Mouse (Mus musculus) liver, adult (tissue): Measurements from ENCODE around the gene Gad1.

Experiments used
- GATA4 ChIP-seq: IDR thresholded peaks from 2 replicates; pipeline ENCODE4 v1.6.1; 2014; ENCODE audit warnings: mild to moderate bottlenecking, low read length; ENCODE audit not compliant: insufficient replicate concordance

Gene Gad1

GRCm38 (mm10) chr2:70562011-70562491 lies 9.2 kb downstream of the Gad1 start:
- no peak for TF ChIP-seq GATA4

DNA sequence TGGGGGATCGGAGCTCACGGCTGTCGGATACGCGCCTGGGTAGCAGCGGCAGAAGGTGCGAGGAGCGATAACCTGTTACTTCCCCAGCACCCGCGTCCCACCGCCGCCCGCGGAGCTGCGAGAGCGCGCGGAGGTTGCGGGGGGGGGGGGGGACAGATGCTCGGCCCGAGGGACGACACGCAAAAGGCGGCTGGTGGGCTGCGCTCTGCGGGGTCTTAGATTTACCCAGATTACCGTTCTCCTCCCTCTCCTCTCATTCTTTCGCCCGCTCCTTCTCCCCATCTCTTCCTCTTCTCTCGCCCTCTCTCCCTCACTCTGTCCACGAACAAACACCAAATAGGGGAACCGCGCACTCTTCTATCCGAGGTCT lies 9.7 kb downstream of the Gad1 start:
- no peak for TF ChIP-seq GATA4

DNA sequence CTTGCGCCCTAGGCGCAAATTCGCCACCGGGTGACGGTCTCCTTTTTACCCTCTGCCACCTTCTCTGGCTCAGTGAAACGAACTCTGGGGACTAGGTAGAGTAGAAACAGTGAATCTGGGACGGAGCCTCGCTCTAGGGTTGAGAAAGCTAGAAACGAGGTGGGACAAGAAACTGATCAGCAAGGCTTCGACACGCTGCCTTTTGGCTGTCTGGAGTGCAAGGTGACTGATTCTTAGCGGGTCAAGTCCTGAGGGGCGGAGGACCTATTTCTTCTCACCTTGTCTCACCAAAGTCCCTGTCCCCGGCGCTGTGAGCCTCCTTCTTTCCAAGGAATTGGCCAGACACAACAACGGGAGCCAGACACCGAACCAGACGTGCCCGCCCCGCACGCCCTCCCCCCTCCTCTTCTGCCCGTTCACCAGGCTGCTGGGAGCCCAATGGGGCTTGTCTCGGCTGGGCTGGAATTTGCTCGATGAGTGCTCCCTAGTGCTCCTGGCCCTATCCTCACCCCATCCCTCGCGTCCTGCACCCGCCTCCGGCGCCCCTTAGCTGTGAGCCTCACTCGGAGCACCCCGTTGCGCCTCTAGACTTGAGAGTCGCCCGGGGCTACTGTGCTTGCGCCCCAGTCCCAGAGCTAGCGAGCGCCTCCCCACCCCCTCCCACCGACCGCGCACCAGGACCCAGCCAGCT lies 10.3 kb downstream of the Gad1 start:
- TF ChIP-seq GATA4, result no peak

GRCm38 (mm10) chr2:70563721-70564645 lies 11.1 kb downstream of the Gad1 start:
- no peak for TF ChIP-seq GATA4

GRCm38 (mm10) chr2:70564646-70565315 lies 11.9 kb downstream of the Gad1 start:
- no peak for TF ChIP-seq GATA4

- TF ChIP-seq GATA4, result no peak
These were observed 13.1 kb downstream of the Gad1 start for GRCm38 (mm10) chr2:70565651-70566602.

- no peak for TF ChIP-seq GATA4
These were observed 13.7 kb downstream of the Gad1 start for GRCm38 (mm10) chr2:70566603-70566981.

DNA sequence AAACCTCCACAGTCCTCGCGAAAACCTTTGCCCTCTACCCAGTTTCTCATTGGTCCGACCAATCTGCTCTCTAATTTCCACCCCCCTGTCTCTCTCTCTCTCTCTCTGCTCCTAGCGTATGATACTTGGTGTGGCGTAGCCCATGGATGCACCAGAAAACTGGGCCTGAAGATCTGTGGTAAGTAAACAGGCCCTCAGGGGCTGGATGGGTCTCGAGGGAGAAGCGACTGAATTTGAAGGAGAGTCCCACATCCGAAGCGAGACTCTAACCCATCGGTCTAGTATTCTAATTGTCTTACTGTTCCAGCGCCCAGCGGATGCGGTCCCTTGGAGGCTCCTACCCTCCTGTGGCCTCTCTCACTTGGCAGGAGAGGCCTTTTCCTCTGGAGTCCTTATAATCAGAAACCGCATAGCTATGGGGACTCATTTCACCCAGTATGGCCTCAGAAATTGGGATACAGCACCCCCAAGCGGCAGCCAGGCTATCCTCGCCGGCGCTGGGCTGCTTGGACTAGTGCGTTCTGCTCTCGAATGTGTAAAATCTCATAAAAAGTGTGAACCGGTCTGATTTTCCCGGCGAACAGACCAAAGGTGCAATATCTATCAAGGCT lies 14.3 kb downstream of the Gad1 start:
- TF ChIP-seq GATA4, result no peak

GRCm38 (mm10) chr2:70567682-70568077 lies 14.8 kb downstream of the Gad1 start:
- no peak for TF ChIP-seq GATA4

DNA sequence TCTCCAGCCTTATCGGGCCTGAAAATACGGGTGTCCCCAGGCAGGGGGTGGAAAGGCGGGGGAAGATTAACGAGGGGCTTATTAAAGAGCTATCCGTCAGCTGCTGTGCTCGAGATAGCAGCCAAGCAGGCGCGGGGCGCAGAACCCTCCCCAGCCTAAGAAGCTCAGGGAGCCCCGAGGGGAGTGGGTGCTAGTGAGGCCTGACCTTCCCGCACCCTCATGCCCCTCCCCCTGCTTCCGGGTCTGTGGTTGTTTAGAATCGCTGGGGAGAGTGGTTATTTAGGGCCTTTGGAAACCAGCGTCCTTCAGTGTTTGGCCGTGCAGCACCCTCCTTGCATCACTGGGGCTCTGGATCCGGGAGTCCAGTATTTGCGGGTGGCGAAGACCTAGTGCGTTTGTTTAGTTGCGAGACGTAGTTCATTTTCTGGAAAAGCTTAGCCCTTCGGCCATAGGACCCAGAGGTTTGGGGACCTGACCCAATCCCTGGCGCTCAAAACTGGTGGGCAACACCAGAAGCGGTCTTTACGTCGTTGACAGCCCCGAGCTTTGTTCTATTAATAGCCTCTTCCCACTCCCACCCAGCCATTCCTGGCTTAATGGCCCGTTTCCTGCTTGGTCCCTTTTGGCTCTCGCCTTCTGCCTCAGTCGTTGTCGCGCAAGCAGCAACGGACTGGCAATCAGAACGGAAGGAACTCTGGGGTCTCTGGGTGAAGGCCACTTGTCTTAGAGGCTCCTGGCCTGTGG lies 15.5 kb downstream of the Gad1 start:
- TF ChIP-seq GATA4, result no peak

DNA sequence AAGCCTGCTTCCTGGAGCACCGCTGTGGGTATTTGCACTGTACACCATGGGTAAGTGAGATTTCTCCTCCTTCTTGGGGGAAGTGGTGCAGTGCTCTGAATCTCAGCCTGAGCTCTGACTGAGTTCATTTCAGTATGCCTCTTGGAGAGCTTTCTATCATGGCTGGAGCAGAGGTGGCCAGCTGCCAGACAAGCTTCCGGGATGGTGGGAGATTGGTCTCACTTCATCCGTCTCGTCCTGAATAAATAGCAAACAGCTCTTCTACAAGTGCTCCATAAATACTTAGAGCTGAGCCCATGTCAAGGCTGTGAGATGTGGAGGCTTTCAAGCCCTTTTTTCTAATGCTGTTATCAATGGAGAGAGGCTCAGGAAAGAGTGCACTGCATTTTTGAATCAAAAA lies 18.8 kb downstream of the Gad1 start:
- no peak for TF ChIP-seq GATA4

DNA sequence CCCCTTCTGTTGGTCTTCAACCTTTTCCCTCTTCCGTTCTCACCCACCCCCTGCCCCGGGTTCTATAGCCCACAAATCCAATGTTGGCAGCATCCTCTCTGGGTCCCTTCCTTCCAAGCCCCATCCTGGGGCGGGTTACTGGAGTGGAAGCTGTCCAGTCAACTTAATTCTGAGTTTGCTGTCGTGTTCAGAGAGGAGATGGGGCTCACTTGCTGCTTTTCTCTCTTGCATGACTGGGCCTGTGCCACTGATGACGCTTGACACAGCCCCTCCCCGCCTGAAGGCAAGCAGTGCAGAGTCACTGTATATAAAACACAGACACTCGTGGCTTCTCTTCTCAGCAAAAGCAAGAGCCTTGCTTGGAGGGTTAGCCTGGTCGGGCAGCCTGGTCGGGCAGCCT lies 19.4 kb downstream of the Gad1 start:
- no peak for TF ChIP-seq GATA4

DNA sequence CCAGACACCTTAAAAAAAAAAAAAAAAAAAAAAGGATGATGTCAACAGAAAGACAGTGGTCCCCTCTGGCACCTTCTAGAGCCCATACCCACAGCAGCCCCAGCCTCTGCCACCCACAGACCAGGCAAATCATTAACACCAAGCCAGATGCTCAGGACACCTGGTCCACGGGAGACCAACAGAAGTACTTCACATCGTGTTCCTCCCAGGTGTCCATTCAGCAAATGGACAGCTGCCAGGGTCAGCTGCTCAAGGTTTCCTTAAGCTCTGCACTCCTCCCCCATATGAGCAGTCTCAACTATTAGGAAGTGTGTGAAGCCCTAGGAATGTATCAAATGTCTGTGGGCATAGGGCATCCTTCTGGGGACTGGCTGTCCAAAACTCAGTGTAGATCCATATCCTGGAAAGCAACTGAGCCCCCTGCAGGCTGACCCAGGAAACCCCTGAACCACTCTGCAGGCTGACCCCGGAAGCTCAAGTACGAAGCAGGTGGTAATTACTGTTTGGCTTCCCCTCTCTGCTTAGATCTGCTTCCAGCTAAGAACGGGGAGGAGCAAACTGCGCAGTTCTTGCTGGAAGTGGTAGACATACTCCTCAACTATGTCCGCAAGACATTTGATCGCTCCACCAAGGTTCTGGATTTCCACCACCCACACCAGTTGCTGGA lies 20.8 kb downstream of the Gad1 start:
- no peak for TF ChIP-seq GATA4
